Mouse (Mus musculus): Measurements from ENCODE around the gene Zfp697.
"Not testable (repeated sequence)": the region's sequence is repeated elsewhere in the genome, so short reads cannot be mapped to it uniquely, and the experiment has no call there.

Zfp697 gene

DNA sequence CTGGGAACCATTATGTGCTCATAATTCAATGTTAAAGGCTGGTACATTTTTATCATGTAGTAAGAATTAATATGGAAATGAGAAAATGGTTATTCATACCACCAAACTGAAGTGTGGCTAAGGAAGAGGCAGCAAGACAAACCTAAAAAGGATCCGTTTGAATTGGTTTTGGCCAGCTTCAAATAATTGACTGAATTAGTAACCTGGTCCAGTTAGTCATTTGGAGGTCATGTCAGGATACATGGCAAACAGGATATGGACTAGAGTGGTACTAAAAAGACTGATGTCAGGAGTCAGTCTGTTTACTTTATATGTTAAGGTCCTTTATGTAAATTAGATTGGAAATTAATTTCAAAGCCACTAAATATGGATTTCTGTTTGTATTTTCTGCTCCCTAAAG lies 300.1 kb downstream of the Zfp697 start:
- no peak for DNase-seq (ENCODE audit: low spot score)

DNA sequence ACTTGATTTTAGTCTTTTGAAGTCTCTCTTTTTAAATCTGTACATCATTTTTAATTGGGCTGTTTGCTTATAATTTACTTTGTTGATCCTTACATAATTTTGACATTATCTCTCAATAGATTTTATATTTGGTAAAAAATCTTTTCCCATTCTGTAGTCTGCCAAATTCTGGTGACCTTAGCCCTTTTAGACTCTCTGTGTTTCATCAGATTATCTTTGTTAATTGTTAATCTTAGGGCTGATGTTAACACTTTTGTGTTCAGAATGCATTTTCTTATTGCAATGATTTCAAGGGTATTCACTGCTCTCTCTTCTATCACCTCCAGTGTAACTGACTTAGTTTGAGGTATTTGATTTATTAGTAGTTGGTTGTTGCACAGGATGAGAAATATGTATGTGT lies 338.5 kb downstream of the Zfp697 start:
- no peak for DNase-seq (ENCODE audit: low spot score)

DNA sequence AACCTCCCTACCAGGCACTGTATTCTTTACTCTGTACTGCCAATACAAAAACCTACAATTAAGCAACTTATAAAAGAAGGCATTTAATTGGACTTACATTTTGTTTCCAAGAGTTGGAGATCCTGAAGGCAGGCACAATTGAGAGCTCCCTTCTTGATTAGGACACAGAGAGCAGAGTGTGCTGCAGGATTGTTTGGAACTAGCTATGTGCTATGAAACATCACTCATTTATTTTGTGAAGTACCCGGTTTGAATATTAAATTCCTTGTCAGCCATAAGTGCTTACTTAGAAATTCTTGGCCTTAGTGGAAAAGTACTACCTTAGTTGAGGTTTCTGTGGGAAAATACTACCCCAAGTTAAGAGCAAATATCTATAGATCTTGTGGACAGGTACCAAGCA lies 342.1 kb downstream of the Zfp697 start, which contains the start of gene Hsd3b2:
Gene Hsd3b2, minus strand, starts transcription at position 168 of the 400 bp plus-strand sequence.
- no peak for DNase-seq (ENCODE audit: low spot score)

DNA sequence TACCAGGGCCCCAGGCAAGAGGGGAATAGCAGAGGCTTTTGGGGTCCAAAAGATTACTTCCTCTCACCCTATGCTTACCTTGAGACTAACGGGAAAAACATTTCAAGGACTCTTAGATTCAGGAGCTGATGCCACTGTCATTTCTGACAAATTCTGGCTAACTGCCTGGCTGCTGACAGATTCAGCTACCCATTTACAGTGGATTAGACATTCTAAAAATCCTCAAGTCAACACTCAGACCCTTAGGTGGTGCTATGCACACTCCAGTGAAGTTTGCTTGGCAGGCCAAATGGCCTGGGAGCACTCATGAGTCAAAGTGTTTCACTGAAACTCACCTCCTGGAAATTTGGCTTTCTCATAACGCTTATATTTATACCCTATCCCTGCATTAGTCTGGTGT lies 344.0 kb downstream of the Zfp697 start:
- DNase-seq (ENCODE audit: low spot score) = no peak

DNA sequence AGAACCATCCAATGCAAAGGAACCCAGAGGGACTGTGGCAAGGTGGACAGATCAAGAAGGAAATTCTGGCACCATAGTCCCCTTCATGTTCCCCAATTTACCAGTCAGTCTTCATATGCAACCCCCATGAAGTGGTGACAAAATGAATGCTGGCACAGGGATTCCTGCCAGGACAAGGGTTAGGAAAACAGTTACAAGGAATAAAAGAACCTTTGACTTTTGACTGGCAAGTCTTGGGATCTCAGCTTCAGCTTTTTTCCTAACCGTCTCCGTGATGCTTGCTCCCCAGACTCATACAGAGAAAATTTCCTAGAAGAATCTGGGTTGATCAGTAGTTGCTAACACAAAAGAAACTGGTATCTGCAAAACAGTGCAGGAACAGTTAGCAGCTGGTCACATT lies 351.5 kb downstream of the Zfp697 start:
- DNase-seq (ENCODE audit: low spot score) = no peak

DNA sequence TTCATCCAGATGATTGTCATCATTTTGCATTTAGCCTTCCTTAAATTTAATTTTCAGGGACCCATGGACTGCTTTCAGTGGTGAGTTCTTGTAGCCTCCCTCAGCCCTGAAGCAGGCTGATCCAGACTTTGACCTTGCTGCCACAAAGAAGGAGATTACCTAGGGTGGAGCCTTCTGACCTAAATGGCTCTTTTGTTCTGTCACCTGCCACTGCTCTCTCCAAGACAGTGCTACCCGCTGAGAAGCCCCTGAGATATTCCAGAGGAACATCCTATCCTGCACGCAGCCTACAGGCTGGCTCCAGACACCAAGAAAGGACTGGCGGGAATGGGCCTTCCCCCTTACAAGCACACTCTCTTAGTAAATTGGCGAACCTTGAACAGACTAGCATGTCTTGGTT lies 352.1 kb downstream of the Zfp697 start:
- no peak for DNase-seq (ENCODE audit: low spot score)

DNA sequence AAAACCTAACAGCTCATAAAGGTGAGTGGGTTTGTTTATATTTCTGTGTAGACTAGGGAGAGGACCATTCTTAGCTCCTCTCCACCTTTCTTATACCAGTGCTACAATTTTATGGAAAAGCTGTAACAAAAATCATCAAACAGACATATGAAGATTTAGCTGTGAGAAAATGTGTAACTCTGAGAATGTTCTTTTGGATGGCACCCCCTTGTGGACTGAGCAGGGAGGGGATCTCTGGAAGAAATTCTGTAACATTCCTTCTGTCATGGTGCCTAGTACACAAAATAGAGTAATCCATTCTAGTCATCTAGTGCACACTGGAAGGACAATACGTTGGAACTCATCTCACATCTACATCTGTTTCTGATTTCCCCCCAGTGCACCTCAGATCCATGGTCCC lies 358.8 kb downstream of the Zfp697 start:
- DNase-seq (ENCODE audit: low spot score) = not testable (repeated sequence)

DNA sequence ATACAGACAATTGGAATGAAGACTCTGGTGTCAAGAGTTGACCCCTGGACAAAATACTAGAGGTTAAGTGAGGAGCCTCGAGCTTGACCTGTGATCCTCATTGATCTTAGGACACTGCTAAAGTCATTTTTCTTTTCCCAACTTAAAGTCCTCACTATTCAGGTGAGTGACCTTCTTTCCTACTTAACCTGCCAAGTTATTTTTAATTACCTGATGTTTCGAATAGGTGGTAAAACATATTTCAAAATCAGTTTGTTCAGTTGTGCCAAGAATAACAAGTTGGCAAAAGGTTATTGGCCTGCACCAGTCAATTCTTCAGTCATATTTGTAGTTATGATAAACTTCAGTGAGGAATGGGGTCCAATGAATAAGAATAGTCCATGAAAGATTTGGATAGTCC lies 369.9 kb downstream of the Zfp697 start:
- no peak for DNase-seq (ENCODE audit: low spot score)

DNA sequence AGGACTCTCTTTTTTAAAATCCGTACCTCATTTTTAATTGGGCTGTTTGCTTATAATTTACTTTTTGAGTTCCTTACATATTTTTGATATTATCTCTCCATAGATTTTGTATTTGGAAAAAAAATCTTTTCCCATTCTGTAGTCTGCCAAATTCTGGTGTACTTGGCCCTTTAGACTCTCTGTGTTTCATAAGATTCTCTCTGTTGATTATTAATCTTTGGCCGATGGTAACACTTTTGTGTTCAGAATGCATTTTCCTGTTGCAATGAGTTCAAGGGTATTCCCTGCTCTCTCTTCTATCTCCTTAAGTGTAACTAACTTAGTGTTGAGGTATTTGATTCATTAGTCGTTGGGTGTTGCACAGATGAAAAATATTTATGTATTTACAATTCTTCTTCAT lies 374.6 kb downstream of the Zfp697 start:
- no peak for DNase-seq (ENCODE audit: low spot score)

DNA sequence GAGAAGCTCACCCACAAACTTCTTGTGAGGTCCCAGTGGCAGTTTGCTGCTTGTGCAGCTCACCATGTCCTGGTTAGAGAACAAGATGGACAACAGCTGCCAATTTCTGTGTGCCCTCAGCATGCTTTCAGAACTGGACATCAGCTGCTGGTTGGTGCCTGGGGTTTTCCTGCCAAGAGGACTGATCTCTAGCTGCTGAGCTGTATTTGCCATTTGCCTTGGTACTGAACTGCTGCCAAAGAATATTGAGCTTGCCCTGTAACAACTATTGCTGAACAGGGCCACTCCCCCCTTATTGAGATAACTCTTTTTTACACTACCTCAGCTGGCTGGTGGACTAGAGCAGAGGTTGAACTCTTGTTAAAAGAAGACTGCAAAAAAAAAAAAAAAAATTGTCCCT lies 381.9 kb downstream of the Zfp697 start:
- no peak for DNase-seq (ENCODE audit: low spot score)

DNA sequence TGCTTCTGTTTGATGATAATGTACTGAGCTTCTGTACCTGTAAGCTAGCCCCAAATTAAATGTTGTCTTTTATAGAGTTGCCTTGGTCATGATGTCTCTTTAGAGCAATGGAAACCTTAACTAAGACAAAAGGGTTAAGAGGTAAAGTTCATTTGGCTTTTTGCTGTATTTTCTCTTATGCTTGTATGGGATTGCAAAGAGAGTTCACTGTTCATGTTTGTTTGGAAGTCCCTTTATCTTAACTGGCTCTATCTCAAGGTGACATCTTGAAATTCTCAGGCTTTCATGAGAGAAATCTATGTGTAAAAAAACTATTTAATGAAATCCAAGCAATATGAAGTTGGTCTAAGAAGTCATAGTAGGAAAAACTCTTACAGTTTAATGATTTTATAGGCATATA lies 398.7 kb downstream of the Zfp697 start:
- no peak for DNase-seq (ENCODE audit: low spot score)

DNA sequence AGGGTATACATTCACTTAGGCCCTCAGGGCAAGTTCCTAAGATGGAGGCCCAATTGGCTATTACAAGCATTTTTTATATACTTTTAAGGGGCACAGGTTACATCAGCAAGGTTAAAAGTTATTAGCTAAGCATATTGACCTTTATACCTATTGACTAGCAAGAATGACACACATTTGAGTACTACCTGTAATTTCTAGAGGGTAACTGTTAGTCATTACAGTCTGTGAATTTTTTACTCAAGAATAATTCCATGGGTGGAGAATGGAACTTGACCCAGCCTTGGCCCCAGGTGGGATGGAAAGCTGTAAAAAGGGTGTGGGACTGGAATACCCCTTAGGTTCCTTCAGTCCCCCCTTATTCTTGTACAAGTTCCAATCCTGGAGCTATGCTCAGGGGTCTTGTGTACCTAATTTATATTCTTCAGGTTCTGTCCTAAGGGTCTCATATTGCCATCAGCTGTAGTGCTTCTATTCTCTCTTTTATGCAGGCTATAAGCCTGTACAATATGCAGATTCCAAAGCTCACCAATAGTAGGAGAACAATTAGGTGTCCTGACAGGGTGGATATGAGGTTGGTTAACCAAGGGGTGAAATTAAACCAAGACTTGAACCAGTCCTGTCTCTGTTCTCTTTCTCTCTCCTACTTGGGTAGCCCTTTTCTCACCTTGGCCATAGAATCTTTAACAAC lies 400.1 kb downstream of the Zfp697 start:
- no peak for DNase-seq (ENCODE audit: low spot score)

DNA sequence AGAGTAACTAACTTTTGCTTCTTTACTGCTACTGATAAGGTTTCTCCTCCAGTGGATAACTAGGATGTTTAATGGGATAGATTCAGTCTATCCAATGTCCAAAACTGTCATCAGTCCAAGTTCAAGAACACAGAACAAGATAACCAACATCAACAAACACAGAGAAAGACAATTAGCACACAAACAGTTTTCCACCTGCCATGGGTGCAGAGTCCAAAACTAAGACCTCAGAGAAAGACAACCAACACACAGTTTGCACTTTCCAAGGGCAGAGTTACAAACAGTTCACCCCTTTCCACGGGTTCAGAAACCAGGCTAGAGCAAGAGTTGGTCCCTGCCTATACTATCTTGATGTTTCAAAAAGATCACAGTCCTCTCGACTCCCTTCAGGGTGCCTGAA lies 404.3 kb downstream of the Zfp697 start:
- DNase-seq (ENCODE audit: low spot score) = no peak

All from c-Kit-positive CD71-positive TER-119-positive erythroid progenitor cells, embryonic 14.5 days (primary cell).